Mouse (Mus musculus) kidney, adult 2 months (tissue): ENCODE results near the gene Gpr137. TPM values are rescaled to one million over a fixed set of nuclear protein-coding genes. Genes with fewer than 3 reads are reported as not detected.

Experiments
- DNase-seq: peaks from one replicate; pipeline ENCODE4 v3.0.0; 2021
- H3K27ac ChIP-seq: fragments of 200-500 bp; 2 replicates; pipeline ENCODE4 v1.5.1; 2012; ENCODE audit warnings: low read depth, low read length, control low read depth, inconsistent platforms; ENCODE audit not compliant: insufficient read depth
- H3K27me3 ChIP-seq: fragments of 200-500 bp; replicated peaks from 2 replicates; pipeline ENCODE4 v1.6.1; 2012; ENCODE audit warnings: mild to moderate bottlenecking, moderate library complexity, low read length, inconsistent platforms; ENCODE audit not compliant: control insufficient read depth, insufficient read depth
- H3K36me3 ChIP-seq: fragments of 200-500 bp; 2 replicates; pipeline ENCODE4 v1.6.1; 2012; ENCODE audit warnings: mild to moderate bottlenecking, moderate library complexity, low read length, inconsistent platforms; ENCODE audit not compliant: control insufficient read depth, insufficient read depth
- H3K4me1 ChIP-seq: fragments of 200-500 bp; 2 replicates; pipeline ENCODE4 v1.6.1; 2011; ENCODE audit warnings: low read length; ENCODE audit not compliant: control insufficient read depth, insufficient read depth
- H3K4me3 ChIP-seq: fragments of 200-500 bp; 2 replicates; pipeline ENCODE4 v1.5.1; 2011; ENCODE audit warnings: mild to moderate bottlenecking, low read depth, low read length, control low read depth; ENCODE audit not compliant: insufficient read depth
- CTCF ChIP-seq: fragments of 200-500 bp; conservative IDR thresholded peaks from 2 replicates; pipeline ENCODE4 v1.5.1; 2011; ENCODE audit warnings: low read depth, mild to moderate bottlenecking, control low read depth, low read length, moderate library complexity, mixed read lengths; ENCODE audit not compliant: insufficient read depth, insufficient read length
- POLR2A ChIP-seq: fragments of 200-500 bp; IDR thresholded peaks from one replicate; pipeline ENCODE4 v1.6.1; 2011; ENCODE audit warnings: low read depth, low read length, control low read depth
- WGBS: fragments of 180-500 bp; shearing (Covaris S2); methylation state at CpG from one replicate; pipeline ENCODE4 v1.1.7; 2018; 5-methylcytosine and 5-hydroxymethylcytosine counted together
- polyA plus RNA-seq: library from polyadenylated mRNA; depleted of rRNA; stranded (reverse); fragments of >200 nt; gene quantifications from 2 replicates; pipeline ENCODE4 v1.2.3, GENCODE M21; 2012

The Gpr137 gene
- polyA plus RNA-seq, 1 experiment, result 78.4 TPM

DNA sequence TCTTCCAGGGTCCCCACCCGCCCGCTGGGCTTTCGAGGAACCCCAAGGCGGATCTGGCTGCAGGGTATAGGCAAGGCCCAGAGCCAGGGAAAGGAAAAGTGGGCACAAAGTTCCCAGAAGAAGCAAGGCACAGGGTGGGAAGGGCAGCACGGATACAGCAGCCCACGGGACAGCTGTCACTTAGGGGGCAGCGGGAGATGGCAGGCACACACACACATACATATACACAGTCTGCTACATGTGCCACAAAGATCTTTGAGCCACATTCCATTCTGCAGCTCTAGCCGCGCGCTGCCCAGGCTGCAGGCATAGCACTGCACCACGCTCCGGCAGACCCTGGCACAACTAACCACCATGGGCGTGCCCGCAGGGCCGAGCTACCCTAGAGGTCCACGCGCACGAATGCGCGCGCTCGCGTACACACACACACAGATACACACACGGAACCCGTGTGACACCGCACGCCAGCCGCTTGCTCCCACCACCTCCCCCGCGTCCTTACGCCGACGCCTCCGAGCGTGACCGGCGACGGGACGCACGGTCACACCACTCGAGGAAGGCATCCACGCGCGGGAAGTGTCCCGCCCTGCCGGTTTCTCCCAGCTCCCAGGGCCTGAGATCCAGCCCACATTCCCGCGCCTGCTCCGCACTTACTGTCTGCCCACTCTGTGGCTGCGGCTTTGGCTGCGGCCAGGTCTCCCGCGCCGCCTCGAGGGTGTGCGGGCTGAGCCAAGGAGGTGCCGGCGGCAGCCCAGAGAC is 8.7 kb downstream of the Gpr137 start:
- no peaks in the 10 kb centered on the region for H3K36me3 ChIP-seq
- WGBS, result 7% methylated on average over 58 of the region's 58 CpGs
- H3K27me3 ChIP-seq, result no peaks in the 10 kb centered on the region
- TF ChIP-seq POLR2A (no peak), CTCF (no peak)
- H3K4me3 ChIP-seq, result peak overlapping the region; percentile 19; the same call in 1 of the 2 replicates
- H3K27ac ChIP-seq, result no peak overlapping the region
- H3K4me1 ChIP-seq, result peaks cover 7% of the 10 kb centered on the region; the same call in 1 of the 2 replicates
- DNase-seq, result no peak

- Histone ChIP-seq H3K4me3 (no peak overlapping the region), H3K4me1 (0 out of 2 replicates have a peak, but pooled peaks cover 4% of the 10 kb centered on the region), H3K27me3 (no peaks in the 10 kb centered on the region), H3K36me3 (no peaks in the 10 kb centered on the region), H3K27ac (no peak overlapping the region)
- TF ChIP-seq POLR2A (no peak), CTCF (no peak)
- DNase-seq, result no peak
- WGBS, result 74% methylated on average over 4 of the region's 4 CpGs
Measured at GRCm38 (mm10) chr19:6933102-6933435, 9.2 kb downstream of the Gpr137 start.

DNA sequence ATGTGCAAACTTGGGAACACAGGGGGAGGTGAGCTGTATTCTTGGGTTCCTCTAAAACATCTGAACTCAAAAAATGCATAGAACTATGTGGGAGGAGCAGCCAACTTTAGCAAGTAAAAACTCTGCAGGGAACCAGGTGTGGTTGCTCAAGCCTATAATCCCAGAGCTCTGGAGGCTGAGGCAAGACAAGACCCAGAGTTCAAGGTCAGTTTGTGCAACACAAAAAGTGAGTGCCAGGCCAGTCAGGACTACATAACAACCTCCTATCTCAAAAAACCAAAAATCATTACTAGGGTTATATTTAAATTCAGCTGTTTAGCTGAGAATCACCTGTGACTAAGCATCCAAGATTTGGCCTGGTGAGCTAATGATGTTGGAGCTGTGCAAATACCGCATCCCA is 10.3 kb downstream of the Gpr137 start:
- Histone ChIP-seq H3K4me1 (0 out of 2 replicates have a peak, but pooled peaks cover under 1% of the 10 kb centered on the region), H3K4me3 (no peak overlapping the region), H3K36me3 (no peaks in the 10 kb centered on the region), H3K27me3 (no peaks in the 10 kb centered on the region), H3K27ac (no peak overlapping the region)
- no peak for DNase-seq
- no peak for TF ChIP-seq POLR2A
- no peak for TF ChIP-seq CTCF
- 81% methylated on average over 1 of the region's 1 CpGs for WGBS

GRCm38 (mm10) chr19:6931002-6931401 is 11.3 kb downstream of the Gpr137 start:
- H3K4me1 ChIP-seq, result peaks cover 5% of the 10 kb centered on the region; the same call in 1 of the 2 replicates
- no peaks in the 10 kb centered on the region for H3K27me3 ChIP-seq
- TF ChIP-seq POLR2A (no peak), CTCF (no peak)
- no peaks in the 10 kb centered on the region for H3K36me3 ChIP-seq
- no peak for DNase-seq
- no peak overlapping the region for H3K4me3 ChIP-seq
- 14% methylated on average over 2 of the region's 2 CpGs for WGBS
- no peak overlapping the region for H3K27ac ChIP-seq

- H3K36me3 ChIP-seq, result no peaks in the 10 kb centered on the region
- no peak overlapping the region for H3K27ac ChIP-seq
- DNase-seq, result no peak
- no peak overlapping the region for H3K4me3 ChIP-seq
- whole genome bisulfite sequencing, result 62% methylated on average over 9 of the region's 9 CpGs
- TF ChIP-seq POLR2A (no peak), CTCF (no peak)
- H3K4me1 ChIP-seq, result peaks cover 12% of the 10 kb centered on the region; the same call in 1 of the 2 replicates
- H3K27me3 ChIP-seq, result no peaks in the 10 kb centered on the region
Measured at GRCm38 (mm10) chr19:6928080-6928479, 14.2 kb downstream of the Gpr137 start.

GRCm38 (mm10) chr19:6926559-6927255 is 15.6 kb downstream of the Gpr137 start:
- Histone ChIP-seq H3K4me3 (no peak overlapping the region), H3K36me3 (no peaks in the 10 kb centered on the region), H3K4me1 (peaks cover 17% of the 10 kb centered on the region; the same call in 1 of the 2 replicates), H3K27ac (no peak overlapping the region), H3K27me3 (no peaks in the 10 kb centered on the region)
- WGBS, result 24% methylated on average over 26 of the region's 26 CpGs
- TF ChIP-seq POLR2A, result no peak
- peak; percentile 76 for DNase-seq

GRCm38 (mm10) chr19:6925611-6926329 is 16.5 kb downstream of the Gpr137 start:
- no peaks in the 10 kb centered on the region for H3K36me3 ChIP-seq
- no peak for TF ChIP-seq CTCF
- TF ChIP-seq POLR2A, result no peak
- H3K4me3 ChIP-seq, result no peak overlapping the region
- no peak for DNase-seq
- H3K27me3 ChIP-seq, result no peaks in the 10 kb centered on the region
- 45% methylated on average over 40 of the region's 40 CpGs for WGBS
- H3K27ac ChIP-seq, result no peak overlapping the region
- H3K4me1 ChIP-seq, result peaks cover 17% of the 10 kb centered on the region; the same call in 1 of the 2 replicates
